Mouse (Mus musculus) bone marrow, adult 2 months (tissue): ENCODE data around the gene Cradd. TPM values are rescaled to one million over a fixed set of nuclear protein-coding genes. Genes with fewer than 3 reads are reported as not detected.

Experiments
- H3K27ac ChIP-seq: fragments of 200-500 bp; 2 replicates; pipeline ENCODE4 v1.5.1; 2012; ENCODE audit warnings: low read depth, mild to moderate bottlenecking, control low read depth, inconsistent platforms, low read length; ENCODE audit not compliant: control insufficient read depth, poor library complexity, insufficient read depth
- H3K4me1 ChIP-seq: fragments of 200-500 bp; 2 replicates; pipeline ENCODE4 v1.6.1; 2011; ENCODE audit warnings: low read length; ENCODE audit not compliant: control insufficient read depth, insufficient read depth
- H3K4me3 ChIP-seq: fragments of 200-500 bp; replicated peaks from 2 replicates; pipeline ENCODE3; 2011; ENCODE audit warnings: mild to moderate bottlenecking, low read depth, low read length, control low read depth; ENCODE audit not compliant: control insufficient read depth
- CTCF ChIP-seq: fragments of 200-500 bp; IDR thresholded peaks from 2 replicates; pipeline ENCODE4 v1.5.1; 2011; ENCODE audit warnings: low read length, control low read depth; ENCODE audit not compliant: control insufficient read depth, insufficient read depth
- POLR2A ChIP-seq: fragments of 200-500 bp; IDR thresholded peaks from 2 replicates; pipeline ENCODE4 v1.6.1; 2011; ENCODE audit warnings: low read depth, mild to moderate bottlenecking, control low read depth, low read length, borderline replicate concordance; ENCODE audit not compliant: control insufficient read depth
- WGBS: fragments of 180-500 bp; shearing (Covaris S2); methylation state at CpG from one replicate; pipeline ENCODE4 v1.1.7; 2018; 5-methylcytosine and 5-hydroxymethylcytosine counted together
- polyA plus RNA-seq: library from polyadenylated mRNA; stranded (reverse); fragments of >200 nt; gene quantifications from 2 replicates; pipeline ENCODE4 v1.2.4, GENCODE M21; 2011; ENCODE audit warnings: low replicate concordance; ENCODE audit not compliant: missing spikeins, insufficient read depth, insufficient read length

Gene Cradd
- polyA plus RNA-seq, 1 experiment: 3.8 TPM

DNA sequence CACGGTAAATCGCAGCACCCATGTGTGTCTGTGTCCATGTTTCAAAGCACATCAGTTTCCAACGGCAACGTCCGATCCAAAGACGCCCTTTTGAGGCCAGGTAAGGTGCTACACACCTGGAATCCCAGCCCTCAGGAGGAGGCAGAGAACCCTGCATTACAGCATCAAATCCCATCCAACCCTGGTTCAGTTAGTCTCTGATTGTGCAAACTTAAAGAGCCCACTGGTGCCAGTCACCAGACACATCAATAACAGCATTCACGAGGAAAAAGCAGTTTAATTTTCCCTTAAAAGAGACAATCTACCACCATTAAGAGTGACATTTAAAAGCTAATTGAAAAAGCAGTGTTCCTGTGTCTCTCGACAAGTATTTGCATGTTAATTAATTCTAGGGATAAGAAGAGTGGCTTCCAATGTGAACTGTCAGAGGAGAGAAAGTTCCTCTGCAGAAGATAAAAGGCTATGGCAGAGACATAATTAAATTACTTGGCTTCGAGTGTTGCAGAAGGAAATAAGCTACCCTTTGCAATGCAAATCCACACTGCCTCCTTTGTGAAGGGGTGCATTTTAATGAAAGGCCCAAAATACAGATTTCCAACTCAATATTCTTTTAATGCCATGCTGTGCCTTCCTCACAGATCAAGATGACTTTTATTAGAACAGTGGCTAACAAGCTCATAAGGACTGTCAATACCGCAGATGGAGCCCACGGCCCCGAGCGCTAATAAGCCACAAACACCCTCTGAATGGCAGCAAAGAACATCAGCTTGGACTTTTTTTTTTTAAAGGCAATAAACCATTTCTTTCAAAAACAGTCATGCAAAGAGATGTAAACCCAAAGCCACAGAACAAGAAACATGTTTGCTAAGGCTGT lies 84.5 kb downstream of the Cradd start:
- H3K27ac ChIP-seq: no peak overlapping the region
- no peak overlapping the region for H3K4me3 ChIP-seq
- no peak for TF ChIP-seq POLR2A
- TF ChIP-seq CTCF: no peak
- 82% methylated on average over 13 of the region's 13 CpGs for WGBS
- peaks cover 2% of the 10 kb centered on the region; the same call in 1 of the 2 replicates for H3K4me1 ChIP-seq

DNA sequence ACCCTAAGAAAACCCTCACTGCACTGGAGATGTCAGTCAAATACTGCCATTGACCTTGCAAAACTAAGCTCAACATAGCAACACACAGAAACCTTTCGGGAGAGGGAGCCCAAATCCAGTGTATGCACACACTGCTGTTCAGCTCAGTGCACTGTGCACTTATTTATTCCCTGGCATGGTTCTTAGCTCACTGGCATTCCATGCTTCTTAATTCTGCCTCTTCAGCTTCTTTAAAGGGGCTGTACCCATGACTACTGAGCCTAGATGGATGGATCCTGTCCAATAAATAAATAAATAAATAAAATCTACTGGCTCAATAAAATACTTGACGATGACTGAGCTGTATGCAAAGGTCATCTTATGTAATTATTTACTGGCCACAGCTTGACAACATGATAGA lies 85.3 kb downstream of the Cradd start:
- H3K4me1 ChIP-seq: peaks cover 2% of the 10 kb centered on the region; the same call in 1 of the 2 replicates
- no peak overlapping the region for H3K4me3 ChIP-seq
- no peak overlapping the region for H3K27ac ChIP-seq
- WGBS: 85% methylated on average over 2 of the region's 2 CpGs
- TF ChIP-seq POLR2A: no peak
- TF ChIP-seq CTCF: no peak

DNA sequence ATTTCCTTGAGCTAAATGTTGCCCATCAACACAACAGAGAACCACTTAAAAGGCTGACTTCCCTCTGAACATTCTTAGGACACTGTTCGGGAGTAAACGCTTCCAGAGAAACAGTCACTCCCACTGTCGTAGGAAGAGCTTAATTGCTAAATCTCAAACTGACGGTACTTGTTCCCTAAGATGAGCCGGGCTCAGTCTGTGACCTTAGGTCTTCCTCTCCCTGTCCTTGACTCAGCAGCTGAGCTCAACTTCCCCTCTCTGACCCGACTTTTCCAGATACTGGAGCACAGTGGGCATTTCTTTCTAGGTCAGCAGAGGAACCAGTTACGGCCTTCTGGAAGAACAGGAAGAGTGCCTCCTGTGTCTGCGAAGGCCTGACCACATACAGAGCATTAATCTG lies 87.7 kb downstream of the Cradd start:
- H3K27ac ChIP-seq: no peak overlapping the region
- 19% methylated on average over 8 of the region's 8 CpGs for WGBS
- TF ChIP-seq POLR2A: no peak
- TF ChIP-seq CTCF: no peak
- H3K4me1 ChIP-seq: peaks cover 2% of the 10 kb centered on the region; the same call in 1 of the 2 replicates
- H3K4me3 ChIP-seq: no peak overlapping the region

DNA sequence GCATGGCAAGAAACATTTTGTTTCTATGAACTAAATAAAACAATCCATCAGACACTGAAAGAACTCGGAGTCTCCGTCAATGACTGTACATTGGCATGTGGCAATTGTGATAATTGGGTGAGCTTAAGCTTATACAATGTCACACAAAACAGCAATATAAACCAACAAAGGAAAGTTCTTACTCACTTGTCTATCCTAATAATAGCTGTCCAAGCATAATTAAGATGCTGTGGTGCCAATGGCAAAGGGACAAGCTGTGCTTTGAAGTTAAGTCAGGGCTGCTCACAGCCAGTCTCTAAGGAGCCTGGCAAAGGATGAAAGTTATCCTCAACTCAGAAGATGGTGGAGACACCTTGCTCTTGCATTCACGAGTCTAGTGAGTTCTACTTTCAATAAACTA lies 89.3 kb downstream of the Cradd start:
- TF ChIP-seq POLR2A (no peak), CTCF (no peak)
- Histone ChIP-seq H3K27ac (no peak overlapping the region), H3K4me3 (no peak overlapping the region), H3K4me1 (peaks cover 2% of the 10 kb centered on the region; the same call in 1 of the 2 replicates)
- WGBS: 79% methylated on average over 3 of the region's 3 CpGs

DNA sequence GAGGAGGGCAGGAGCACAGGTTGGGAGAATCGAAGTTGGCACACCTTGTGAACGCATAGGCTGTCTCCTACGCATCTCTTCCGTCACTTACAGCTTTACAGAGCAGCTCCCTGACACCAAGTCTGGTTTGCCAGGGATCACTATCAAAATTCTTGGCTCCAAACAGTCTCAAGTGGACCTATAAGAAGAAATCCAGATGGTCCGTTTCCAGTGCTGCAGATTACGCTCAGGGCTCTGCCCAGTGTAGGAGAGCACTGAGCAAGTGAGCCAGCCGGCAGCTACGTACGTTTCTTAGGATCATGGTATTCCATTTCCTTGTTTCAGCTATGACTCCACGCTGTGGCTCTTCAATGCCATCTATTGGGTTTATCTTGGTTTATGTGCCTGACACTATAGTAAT lies 90.9 kb downstream of the Cradd start:
- TF ChIP-seq CTCF (no peak), POLR2A (no peak)
- 90% methylated on average over 10 of the region's 10 CpGs for WGBS
- Histone ChIP-seq H3K27ac (no peak overlapping the region), H3K4me3 (no peak overlapping the region), H3K4me1 (peaks cover 2% of the 10 kb centered on the region; the same call in 1 of the 2 replicates)

DNA sequence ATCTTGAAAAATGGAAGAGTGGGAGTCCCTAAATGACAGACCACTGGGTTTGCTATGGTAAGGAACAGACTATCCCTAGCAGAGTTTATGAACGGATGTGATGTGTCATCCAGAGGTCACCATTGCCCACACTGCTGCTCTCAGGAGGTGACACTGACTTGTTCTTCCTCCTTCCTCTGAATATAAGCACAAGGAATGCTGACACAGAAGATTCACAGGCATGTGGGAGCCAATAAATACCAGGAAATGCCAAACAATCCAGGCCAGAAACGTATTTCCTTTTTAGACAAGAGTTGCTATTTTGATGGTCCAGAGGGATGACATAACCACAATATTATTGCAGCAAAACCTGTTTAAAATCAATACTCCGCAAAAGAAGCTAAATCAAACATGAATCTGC lies 91.4 kb downstream of the Cradd start:
- WGBS: 67% methylated on average over 3 of the region's 3 CpGs
- Histone ChIP-seq H3K4me1 (peaks cover 2% of the 10 kb centered on the region; the same call in 1 of the 2 replicates), H3K4me3 (no peak overlapping the region), H3K27ac (no peak overlapping the region)
- TF ChIP-seq POLR2A (no peak), CTCF (no peak)

DNA sequence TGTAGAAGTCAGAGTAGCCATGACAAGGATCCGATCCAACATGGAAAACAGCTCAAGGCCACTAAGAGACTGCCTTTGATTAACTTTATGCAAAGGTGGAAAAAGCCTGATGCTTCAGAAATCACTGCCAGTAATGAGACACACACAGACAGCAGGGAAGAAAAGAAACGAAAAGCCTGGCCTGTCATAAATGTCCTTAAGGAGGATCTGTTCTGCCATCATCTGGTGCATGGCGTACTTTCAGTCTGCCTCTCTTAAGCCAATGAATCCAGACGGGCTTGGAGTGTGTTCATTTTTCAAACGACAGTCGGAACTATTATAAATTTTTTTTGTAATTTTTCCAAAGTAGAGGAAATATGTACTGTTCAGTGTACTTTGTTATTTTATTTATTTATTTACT lies 95.7 kb downstream of the Cradd start:
- WGBS: 82% methylated on average over 6 of the region's 6 CpGs
- Histone ChIP-seq H3K4me1 (no peaks in the 10 kb centered on the region), H3K27ac (no peak overlapping the region), H3K4me3 (no peak overlapping the region)
- TF ChIP-seq CTCF (no peak), POLR2A (no peak)

DNA sequence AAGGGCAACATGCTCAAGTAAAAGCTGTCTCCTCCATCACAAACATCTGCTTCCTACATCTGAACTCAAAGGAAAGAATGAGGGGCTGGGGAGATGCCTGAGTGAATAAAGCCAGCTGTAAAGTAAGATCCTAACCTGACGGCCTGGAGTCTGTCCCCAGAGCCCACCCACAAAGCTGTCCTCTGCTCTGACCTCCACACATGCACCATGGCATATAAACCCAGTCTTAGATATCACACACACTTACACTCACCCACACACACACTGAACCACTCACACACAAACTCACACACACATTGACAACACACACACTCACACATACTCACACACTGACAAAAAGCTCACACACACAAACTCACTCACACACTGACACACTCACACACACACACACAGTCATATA lies 96.3 kb downstream of the Cradd start:
- Histone ChIP-seq H3K4me1 (no peaks in the 10 kb centered on the region), H3K27ac (no peak overlapping the region), H3K4me3 (no peak overlapping the region)
- WGBS: 62% methylated on average over 1 of the region's 1 CpGs
- TF ChIP-seq CTCF: no peak
- no peak for TF ChIP-seq POLR2A
